Mouse (Mus musculus): ENCODE results near the gene Mreg.

Gene Mreg

GRCm38 (mm10) chr1:72121608-72122185 lies 90.4 kb downstream of the Mreg start:
- no peak for DNase-seq

- no peak for DNase-seq
These were observed 92.1 kb downstream of the Mreg start for GRCm38 (mm10) chr1:72119981-72120380.

- DNase-seq, result no peak
These were observed 97.9 kb downstream of the Mreg start for GRCm38 (mm10) chr1:72114206-72114605.

All from cerebellum, adult 8-10 months (tissue).